Mouse (Mus musculus): ENCODE measurements around the gene D230025D16Rik. TPM values are rescaled to one million over a fixed set of nuclear protein-coding genes. Genes with fewer than 3 reads are reported as not detected.

Gene D230025D16Rik
- polyA plus RNA-seq, 1 experiment from 2014 or later, result 34.6 TPM

GRCm38 (mm10) chr8:105270101-105270915, 45.4 kb downstream of the D230025D16Rik start:
- Histone ChIP-seq H3K4me1 (ENCODE audit: control insufficient read depth, insufficient read depth, low read length) (peaks cover 21% of the 10 kb centered on the region), H3K36me3 (ENCODE audit: control insufficient read depth, insufficient read depth, low read length) (no peaks in the 10 kb centered on the region), H3K9ac (ENCODE audit: low read depth, low read length) (peak overlapping the region; percentile 70), H3K4me3 (ENCODE audit: low read depth, low read length) (peak overlapping the region; percentile 49), H3K27me3 (ENCODE audit: control insufficient read depth, insufficient read depth, low read depth, low read length) (peaks cover 84% of the 10 kb centered on the region), H3K4me2 (ENCODE audit: low read length) (peak overlapping the region; percentile 94), H3K9me3 (replicated peaks; ENCODE audit: control insufficient read depth, low read length, poor library complexity, severe bottlenecking) (no peaks in the 10 kb centered on the region), H3K27ac (ENCODE audit: low read length) (no peak overlapping the region)
- no peak for ATAC-seq
- 2% methylated on average over 39 of the region's 39 CpGs for WGBS

- no peak for ATAC-seq
- H3K4me2 ChIP-seq (ENCODE audit: low read length), result peak overlapping the region; percentile 33
- peaks cover 26% of the 10 kb centered on the region for H3K4me1 ChIP-seq (ENCODE audit: control insufficient read depth, insufficient read depth, low read length)
- peak overlapping the region; percentile 17; the same call in 1 of the 2 replicates for H3K9ac ChIP-seq (ENCODE audit: low read depth, low read length)
- no peaks in the 10 kb centered on the region for H3K9me3 ChIP-seq (replicated peaks; ENCODE audit: control insufficient read depth, low read length, poor library complexity, severe bottlenecking)
- 0% methylated on average over 11 of the region's 11 CpGs for WGBS
- H3K36me3 ChIP-seq (ENCODE audit: control insufficient read depth, insufficient read depth, low read length), result no peaks in the 10 kb centered on the region
- peak overlapping the region; percentile 8 for H3K4me3 ChIP-seq (ENCODE audit: low read depth, low read length)
- H3K27me3 ChIP-seq (ENCODE audit: control insufficient read depth, insufficient read depth, low read depth, low read length), result peaks cover 85% of the 10 kb centered on the region
- H3K27ac ChIP-seq (ENCODE audit: low read length), result no peak overlapping the region
Observed at GRCm38 (mm10) chr8:105270916-105271186, 45.9 kb downstream of the D230025D16Rik start.

GRCm38 (mm10) chr8:105275387-105275786, 50.4 kb downstream of the D230025D16Rik start:
- WGBS, result 10% methylated on average over 10 of the region's 11 CpGs
- Histone ChIP-seq H3K27me3 (ENCODE audit: control insufficient read depth, insufficient read depth, low read depth, low read length) (peaks cover 62% of the 10 kb centered on the region), H3K27ac (ENCODE audit: low read length) (no peak overlapping the region), H3K9me3 (replicated peaks; ENCODE audit: control insufficient read depth, low read length, poor library complexity, severe bottlenecking) (no peaks in the 10 kb centered on the region), H3K9ac (ENCODE audit: low read depth, low read length) (0 out of 2 replicates have a peak overlapping the region, but pooled peaks have one; percentile 70), H3K36me3 (ENCODE audit: control insufficient read depth, insufficient read depth, low read length) (0 out of 2 replicates have a peak, but pooled peaks cover 3% of the 10 kb centered on the region), H3K4me1 (ENCODE audit: control insufficient read depth, insufficient read depth, low read length) (peaks cover 23% of the 10 kb centered on the region), H3K4me3 (ENCODE audit: low read depth, low read length) (peak overlapping the region; percentile 55; the same call in 1 of the 2 replicates), H3K4me2 (ENCODE audit: low read length) (peak overlapping the region; percentile 96)
- ATAC-seq, result no peak

GRCm38 (mm10) chr8:105275840-105276239, 50.9 kb downstream of the D230025D16Rik start, which contains the start of gene Nol3:
Gene Nol3 (plus strand): TSS chr8:105276140.
- no peaks in the 10 kb centered on the region for H3K9me3 ChIP-seq (replicated peaks; ENCODE audit: control insufficient read depth, low read length, poor library complexity, severe bottlenecking)
- 0 out of 2 replicates have a peak within 1 kb of the TSS, but pooled peaks have one; percentile 33 for H3K27ac ChIP-seq (ENCODE audit: low read length)
- peak within 1 kb of the TSS; percentile 70 for H3K9ac ChIP-seq (ENCODE audit: low read depth, low read length)
- H3K4me2 ChIP-seq (ENCODE audit: low read length), result peak within 1 kb of the TSS; percentile 96
- peaks cover 18% of the 10 kb centered on the region for H3K4me1 ChIP-seq (ENCODE audit: control insufficient read depth, insufficient read depth, low read length)
- 5% methylated on average over 10 of the region's 10 CpGs for WGBS
- no peak for ATAC-seq
- 0 out of 2 replicates have a peak, but pooled peaks cover 3% of the 10 kb centered on the region for H3K36me3 ChIP-seq (ENCODE audit: control insufficient read depth, insufficient read depth, low read length)
- peak within 1 kb of the TSS; percentile 55 for H3K4me3 ChIP-seq (ENCODE audit: low read depth, low read length)
- peaks cover 57% of the 10 kb centered on the region for H3K27me3 ChIP-seq (ENCODE audit: control insufficient read depth, insufficient read depth, low read depth, low read length)

GRCm38 (mm10) chr8:105276292-105277120, 51.6 kb downstream of the D230025D16Rik start:
- ATAC-seq, result peak; percentile 70
- Histone ChIP-seq H3K27me3 (ENCODE audit: control insufficient read depth, insufficient read depth, low read depth, low read length) (peaks cover 50% of the 10 kb centered on the region), H3K27ac (ENCODE audit: low read length) (0 out of 2 replicates have a peak overlapping the region, but pooled peaks have one; percentile 33), H3K36me3 (ENCODE audit: control insufficient read depth, insufficient read depth, low read length) (peaks cover 5% of the 10 kb centered on the region; the same call in 1 of the 2 replicates), H3K4me2 (ENCODE audit: low read length) (peak overlapping the region; percentile 96), H3K9me3 (replicated peaks; ENCODE audit: control insufficient read depth, low read length, poor library complexity, severe bottlenecking) (no peaks in the 10 kb centered on the region), H3K9ac (ENCODE audit: low read depth, low read length) (peak overlapping the region; percentile 70), H3K4me3 (ENCODE audit: low read depth, low read length) (peak overlapping the region; percentile 55), H3K4me1 (ENCODE audit: control insufficient read depth, insufficient read depth, low read length) (peaks cover 18% of the 10 kb centered on the region)
- WGBS, result 2% methylated on average over 29 of the region's 30 CpGs

- Histone ChIP-seq H3K9me3 (replicated peaks; ENCODE audit: control insufficient read depth, low read length, poor library complexity, severe bottlenecking) (no peaks in the 10 kb centered on the region), H3K4me3 (ENCODE audit: low read depth, low read length) (peak overlapping the region; percentile 16; the same call in 1 of the 2 replicates), H3K27me3 (ENCODE audit: control insufficient read depth, insufficient read depth, low read depth, low read length) (peaks cover 30% of the 10 kb centered on the region), H3K9ac (ENCODE audit: low read depth, low read length) (peak overlapping the region; percentile 49; the same call in 1 of the 2 replicates), H3K4me2 (ENCODE audit: low read length) (peak overlapping the region; percentile 50), H3K4me1 (ENCODE audit: control insufficient read depth, insufficient read depth, low read length) (peaks cover 18% of the 10 kb centered on the region), H3K36me3 (ENCODE audit: control insufficient read depth, insufficient read depth, low read length) (peaks cover 15% of the 10 kb centered on the region), H3K27ac (ENCODE audit: low read length) (no peak overlapping the region)
- peak; percentile 49 for ATAC-seq
- WGBS, result 2% methylated on average over 27 of the region's 28 CpGs
Observed at GRCm38 (mm10) chr8:105278911-105279334, 54.0 kb downstream of the D230025D16Rik start.

- H3K4me3 ChIP-seq (ENCODE audit: low read depth, low read length), result no peak overlapping the region
- H3K4me2 ChIP-seq (ENCODE audit: low read length), result no peak overlapping the region
- H3K36me3 ChIP-seq (ENCODE audit: control insufficient read depth, insufficient read depth, low read length), result peaks cover 20% of the 10 kb centered on the region
- no peak overlapping the region for H3K9ac ChIP-seq (ENCODE audit: low read depth, low read length)
- peaks cover 20% of the 10 kb centered on the region for H3K4me1 ChIP-seq (ENCODE audit: control insufficient read depth, insufficient read depth, low read length)
- no peak overlapping the region for H3K27ac ChIP-seq (ENCODE audit: low read length)
- no peaks in the 10 kb centered on the region for H3K9me3 ChIP-seq (replicated peaks; ENCODE audit: control insufficient read depth, low read length, poor library complexity, severe bottlenecking)
- H3K27me3 ChIP-seq (ENCODE audit: control insufficient read depth, insufficient read depth, low read depth, low read length), result peaks cover 15% of the 10 kb centered on the region
- WGBS, result 66% methylated on average over 3 of the region's 3 CpGs
- no peak for ATAC-seq
Observed at GRCm38 (mm10) chr8:105280567-105280966, 55.6 kb downstream of the D230025D16Rik start.

- no peak overlapping the region for H3K4me3 ChIP-seq (ENCODE audit: low read depth, low read length)
Observed at GRCm38 (mm10) chr8:105281821-105282220, 56.9 kb downstream of the D230025D16Rik start.

More at GRCm38 (mm10) chr8:105281821-105282220, 56.9 kb downstream of the D230025D16Rik start:
- Histone ChIP-seq H3K4me1 (ENCODE audit: control insufficient read depth, insufficient read depth, low read length) (peaks cover 21% of the 10 kb centered on the region), H3K9ac (ENCODE audit: low read depth, low read length) (no peak overlapping the region), H3K36me3 (ENCODE audit: control insufficient read depth, insufficient read depth, low read length) (peaks cover 20% of the 10 kb centered on the region), H3K27me3 (ENCODE audit: control insufficient read depth, insufficient read depth, low read depth, low read length) (peaks cover 11% of the 10 kb centered on the region), H3K27ac (ENCODE audit: low read length) (no peak overlapping the region), H3K4me2 (ENCODE audit: low read length) (no peak overlapping the region), H3K9me3 (replicated peaks; ENCODE audit: control insufficient read depth, low read length, poor library complexity, severe bottlenecking) (no peaks in the 10 kb centered on the region)
- WGBS, result 88% methylated on average over 12 of the region's 12 CpGs
- ATAC-seq, result no peak

Data from midbrain, embryonic 16.5 days (tissue).